ENCODE assay signal across 16 mouse cellular contexts in the genomic region with DNA sequence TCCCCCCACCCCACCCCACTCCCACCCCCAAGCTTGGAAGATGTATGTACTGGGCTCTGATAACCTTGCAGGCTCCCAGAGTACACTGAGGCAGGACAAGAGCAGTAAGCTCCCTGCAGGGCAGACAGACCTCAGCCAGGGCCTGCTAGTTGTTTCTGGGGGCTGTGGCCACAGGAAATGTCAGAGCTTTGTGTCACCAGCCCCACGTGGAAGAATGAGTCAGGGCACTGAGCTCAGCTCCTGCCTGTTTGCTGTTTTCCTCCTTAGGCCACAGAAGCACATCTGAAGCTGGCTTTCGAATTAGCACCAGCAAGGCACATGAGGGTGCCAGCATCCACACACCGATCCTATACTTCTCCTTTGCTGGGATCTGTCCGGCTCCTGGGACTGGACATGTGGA.
DNase-seq lines count a peak whose midpoint lies in the region; ATAC-seq and TF ChIP-seq lines count a peak whose summit lies in the region.
"Had no signal": no experiment of that assay in that cellular context is flagged by ENCODE, and none has a peak within 500 bp of the region (broad histone marks: within the 10 kb centered on the region; RNA-seq: fewer than 3 reads in every experiment).

No protein-coding gene starts in this region.

- WGBS in hindbrain, embryonic 10.5 days: 62% methylated on average over 4 of the region's 4 CpGs
- WGBS in hindbrain, embryonic 12.5 days: 54% methylated on average over 4 of the region's 4 CpGs

- peak; percentile 21 to 48 for DNase-seq in adrenal gland, postnatal 36 days
- DNase-seq in adrenal gland, adult 8-10 months: no peak
- no peak for DNase-seq in hindbrain, embryonic 10.5 days (ENCODE audit: low spot score)
- DNase-seq in 3134 (ENCODE audit: extremely low read depth, insufficient read length, low spot score): peak; percentile 80
- peak; percentile 71 for DNase-seq in Patski (ENCODE audit: low read depth, low spot score)
- no peak for DNase-seq in B cell, adult 2 months
- DNase-seq in spleen, postnatal 14 days (ENCODE audit: low spot score in 2 of 2): no peak
- DNase-seq: cerebellum, postnatal 36 days; kidney, adult 18-20 months; kidney, postnatal 36 days; layer of hippocampus, postnatal 36 days had no signal

- POLR2A ChIA-PET in Patski (lab: Charles Lee): interaction anchor here (0.6 to 1.5 kb wide), 4 partner anchors 11 to 72 kb away, joined by 3 to 4 read pairs (median 3); no protein-coding TSS in a partner anchor

- H3K4me3 ChIP-seq in hindbrain, embryonic 10.5 days: no peak overlapping the region
- H3K4me3 ChIP-seq in hindbrain, embryonic 12.5 days: no peak overlapping the region
- H3K4me3 ChIP-seq: embryonic facial prominence, embryonic 12.5 days; forebrain, embryonic 13.5 days had no signal

- no peaks in the 10 kb centered on the region; the same call in 1 of the 2 replicates for H3K27me3 ChIP-seq in hindbrain, embryonic 10.5 days (ENCODE audit: insufficient read depth, poor library complexity, severe bottlenecking)
- no peaks in the 10 kb centered on the region for H3K27me3 ChIP-seq in hindbrain, embryonic 12.5 days
- no peaks in the 10 kb centered on the region for H3K27me3 ChIP-seq in Patski
- H3K27me3 ChIP-seq: embryonic facial prominence, embryonic 12.5 days; forebrain, embryonic 13.5 days had no signal

- H3K4me1 ChIP-seq in hindbrain, embryonic 10.5 days (replicated peaks): peaks cover 49% of the 10 kb centered on the region
- H3K4me1 ChIP-seq in hindbrain, embryonic 12.5 days: peaks cover 22% of the 10 kb centered on the region

- H3K9ac ChIP-seq in hindbrain, embryonic 12.5 days: no peak overlapping the region
- H3K9ac ChIP-seq: embryonic facial prominence, embryonic 12.5 days; forebrain, embryonic 13.5 days; liver, embryonic 14.5 days had no signal

- in situ Hi-C loops in Patski (cut with MboI; ENCODE audit: low pct_unique_long_range_greater_than_20kb): no loop called here

- CTCF ChIA-PET in Patski (lab: Charles Lee): interaction anchor here (1.3 to 1.6 kb wide), 2 partner anchors 90 to 94 kb away, joined by 3 to 5 read pairs; no protein-coding TSS in a partner anchor

- H3K27ac ChIP-seq in hindbrain, embryonic 10.5 days: peak overlapping the region; percentile 74
- no peak overlapping the region for H3K27ac ChIP-seq in hindbrain, embryonic 12.5 days
- H3K27ac ChIP-seq: embryonic facial prominence, embryonic 12.5 days; forebrain, embryonic 13.5 days; liver, embryonic 14.5 days had no signal

- peaks cover 11% of the 10 kb centered on the region for H3K36me3 ChIP-seq in hindbrain, embryonic 10.5 days
- no peaks in the 10 kb centered on the region for H3K36me3 ChIP-seq in hindbrain, embryonic 12.5 days
- H3K36me3 ChIP-seq: embryonic facial prominence, embryonic 12.5 days had no signal

- TF ChIP-seq CTCF in Patski (IDR thresholded peaks at IDR 0.05): no peak

- no peak overlapping the region for H3K4me2 ChIP-seq in hindbrain, embryonic 12.5 days (replicated peaks)
- H3K4me2 ChIP-seq: embryonic facial prominence, embryonic 12.5 days; forebrain, embryonic 13.5 days had no signal

- ATAC-seq in hindbrain, embryonic 12.5 days (ENCODE audit: low FRiP score): no peak
- ATAC-seq in Patski: peak; percentile 78
- ATAC-seq: CD4-positive, CD25-positive, alpha-beta regulatory T cell, adult 4 months; forebrain, embryonic 13.5 days had no signal

- peaks cover 5% of the 10 kb centered on the region; the same call in 1 of the 2 replicates for H3K9me3 ChIP-seq in hindbrain, embryonic 10.5 days
- 0 out of 2 replicates have a peak, but pooled peaks cover 6% of the 10 kb centered on the region for H3K9me3 ChIP-seq in hindbrain, embryonic 12.5 days (replicated peaks)
- H3K9me3 ChIP-seq: forebrain, embryonic 13.5 days had no signal

Comparison
In these comparisons a context has a peak if more than half of its experiments do, and no peak if none do; other contexts are left out.
1. DNase-seq: peak in adrenal gland, postnatal 36 days (2 of 2), 3134 (single experiment) and Patski (single experiment); none in adrenal gland, adult 8-10 months (single experiment), hindbrain, embryonic 10.5 days (single experiment), B cell, adult 2 months (0 of 2) and spleen, postnatal 14 days (0 of 2).